Mouse (Mus musculus): ENCODE data around the gene Npr2.

GRCm38 (mm10) chr4:43629106-43629817 is 2.5 kb upstream of the Npr2 start:
- TF ChIP-seq POLR2A (IDR thresholded peaks at IDR 0.05; ENCODE audit: control insufficient read depth in 1 of 2, insufficient read depth in 1 of 2, low read depth in 1 of 2, low read length in 2 of 2, poor library complexity in 1 of 2) (no peak), EP300 (IDR thresholded peaks at IDR 0.05; ENCODE audit: low read depth in 1 of 2, low read length in 2 of 2) (no peak)
